Mouse (Mus musculus): ENCODE data around the gene Susd6. TPM values are rescaled to one million over a fixed set of nuclear protein-coding genes. Genes with fewer than 3 reads are reported as not detected.

Gene Susd6
- polyA plus RNA-seq, 1 experiment from 2014 or later: 15.2 TPM

- no peaks in the 10 kb centered on the region for H3K36me3 ChIP-seq (ENCODE audit: control insufficient read depth, insufficient read depth)
- no peak overlapping the region for H3K4me3 ChIP-seq (ENCODE audit: low read depth, low read length)
- no peak for ATAC-seq (ENCODE audit: low read depth)
- H3K4me2 ChIP-seq (ENCODE audit: low read depth, low read length): no peak overlapping the region
- H3K27ac ChIP-seq (ENCODE audit: low read length): no peak overlapping the region
- H3K9ac ChIP-seq (ENCODE audit: low read depth, low read length): no peak overlapping the region
- H3K27me3 ChIP-seq (ENCODE audit: control insufficient read depth, insufficient read depth, low read depth, low read length): no peaks in the 10 kb centered on the region
- no peaks in the 10 kb centered on the region; the same call in 1 of the 2 replicates for H3K4me1 ChIP-seq (ENCODE audit: control insufficient read depth, low read depth, low read length)
- H3K9me3 ChIP-seq (replicated peaks; ENCODE audit: control insufficient read depth, low read length): peaks cover 3% of the 10 kb centered on the region; the same call in 1 of the 2 replicates
- WGBS (ENCODE audit: insufficient replicate concordance): 80% methylated on average over 18 of the region's 18 CpGs
These were observed 103.6 kb downstream of the Susd6 start for GRCm38 (mm10) chr12:80893720-80894494.

GRCm38 (mm10) chr12:80894973-80895570, 104.8 kb downstream of the Susd6 start:
- H3K36me3 ChIP-seq (ENCODE audit: control insufficient read depth, insufficient read depth): no peaks in the 10 kb centered on the region
- WGBS (ENCODE audit: insufficient replicate concordance): 16% methylated on average over 19 of the region's 19 CpGs
- H3K4me1 ChIP-seq (ENCODE audit: control insufficient read depth, low read depth, low read length): no peaks in the 10 kb centered on the region; the same call in 1 of the 2 replicates
- no peak overlapping the region for H3K4me3 ChIP-seq (ENCODE audit: low read depth, low read length)
- no peak overlapping the region for H3K4me2 ChIP-seq (ENCODE audit: low read depth, low read length)
- H3K27me3 ChIP-seq (ENCODE audit: control insufficient read depth, insufficient read depth, low read depth, low read length): no peaks in the 10 kb centered on the region
- H3K9ac ChIP-seq (ENCODE audit: low read depth, low read length): no peak overlapping the region
- no peaks in the 10 kb centered on the region for H3K9me3 ChIP-seq (replicated peaks; ENCODE audit: control insufficient read depth, low read length)
- H3K27ac ChIP-seq (ENCODE audit: low read length): no peak overlapping the region
- peak; percentile 77 for ATAC-seq (ENCODE audit: low read depth)

GRCm38 (mm10) chr12:80909631-80910030, 119.3 kb downstream of the Susd6 start:
- H3K4me2 ChIP-seq (ENCODE audit: low read depth, low read length): no peak overlapping the region
- H3K9ac ChIP-seq (ENCODE audit: low read depth, low read length): no peak overlapping the region
- 54% methylated on average over 8 of the region's 8 CpGs for WGBS (ENCODE audit: insufficient replicate concordance)
- no peak overlapping the region for H3K4me3 ChIP-seq (ENCODE audit: low read depth, low read length)
- no peaks in the 10 kb centered on the region for H3K36me3 ChIP-seq (ENCODE audit: control insufficient read depth, insufficient read depth)
- H3K9me3 ChIP-seq (replicated peaks; ENCODE audit: control insufficient read depth, low read length): no peaks in the 10 kb centered on the region
- ATAC-seq (ENCODE audit: low read depth): peak; percentile 88
- peak overlapping the region; percentile 55 for H3K27ac ChIP-seq (ENCODE audit: low read length)
- H3K4me1 ChIP-seq (ENCODE audit: control insufficient read depth, low read depth, low read length): no peaks in the 10 kb centered on the region
- no peaks in the 10 kb centered on the region for H3K27me3 ChIP-seq (ENCODE audit: control insufficient read depth, insufficient read depth, low read depth, low read length)

GRCm38 (mm10) chr12:80917764-80918163, 127.5 kb downstream of the Susd6 start:
- H3K4me2 ChIP-seq (ENCODE audit: low read depth, low read length): no peak overlapping the region
- no peak overlapping the region for H3K4me3 ChIP-seq (ENCODE audit: low read depth, low read length)
- 43% methylated on average over 7 of the region's 7 CpGs for WGBS (ENCODE audit: insufficient replicate concordance)
- H3K4me1 ChIP-seq (ENCODE audit: control insufficient read depth, low read depth, low read length): no peaks in the 10 kb centered on the region; the same call in 1 of the 2 replicates
- peaks cover 6% of the 10 kb centered on the region for H3K27me3 ChIP-seq (ENCODE audit: control insufficient read depth, insufficient read depth, low read depth, low read length)
- no peaks in the 10 kb centered on the region for H3K9me3 ChIP-seq (replicated peaks; ENCODE audit: control insufficient read depth, low read length)
- peak; percentile 43; the same call in 1 of the 2 replicates for ATAC-seq (ENCODE audit: low read depth)
- no peaks in the 10 kb centered on the region for H3K36me3 ChIP-seq (ENCODE audit: control insufficient read depth, insufficient read depth)
- no peak overlapping the region for H3K9ac ChIP-seq (ENCODE audit: low read depth, low read length)
- no peak overlapping the region for H3K27ac ChIP-seq (ENCODE audit: low read length)

GRCm38 (mm10) chr12:80921301-80921700, 131.0 kb downstream of the Susd6 start:
- Histone ChIP-seq H3K4me3 (ENCODE audit: low read depth, low read length) (no peak overlapping the region), H3K4me2 (ENCODE audit: low read depth, low read length) (no peak overlapping the region), H3K9me3 (replicated peaks; ENCODE audit: control insufficient read depth, low read length) (no peaks in the 10 kb centered on the region), H3K9ac (ENCODE audit: low read depth, low read length) (no peak overlapping the region), H3K36me3 (ENCODE audit: control insufficient read depth, insufficient read depth) (no peaks in the 10 kb centered on the region), H3K27me3 (ENCODE audit: control insufficient read depth, insufficient read depth, low read depth, low read length) (peaks cover 10% of the 10 kb centered on the region), H3K4me1 (ENCODE audit: control insufficient read depth, low read depth, low read length) (peaks cover 12% of the 10 kb centered on the region), H3K27ac (ENCODE audit: low read length) (no peak overlapping the region)
- ATAC-seq (ENCODE audit: low read depth): no peak
- WGBS (ENCODE audit: insufficient replicate concordance): 67% methylated on average over 5 of the region's 5 CpGs

GRCm38 (mm10) chr12:80922869-80923268, 132.6 kb downstream of the Susd6 start:
- 0 out of 2 replicates have a peak overlapping the region, but pooled peaks have one; percentile 11 for H3K4me2 ChIP-seq (ENCODE audit: low read depth, low read length)
- no peak overlapping the region for H3K4me3 ChIP-seq (ENCODE audit: low read depth, low read length)
- peaks cover 22% of the 10 kb centered on the region for H3K4me1 ChIP-seq (ENCODE audit: control insufficient read depth, low read depth, low read length)
- H3K36me3 ChIP-seq (ENCODE audit: control insufficient read depth, insufficient read depth): no peaks in the 10 kb centered on the region
- peak; percentile 57; the same call in 1 of the 2 replicates for ATAC-seq (ENCODE audit: low read depth)
- no peaks in the 10 kb centered on the region for H3K9me3 ChIP-seq (replicated peaks; ENCODE audit: control insufficient read depth, low read length)
- peaks cover 10% of the 10 kb centered on the region for H3K27me3 ChIP-seq (ENCODE audit: control insufficient read depth, insufficient read depth, low read depth, low read length)
- H3K9ac ChIP-seq (ENCODE audit: low read depth, low read length): no peak overlapping the region
- 20% methylated on average over 7 of the region's 7 CpGs for WGBS (ENCODE audit: insufficient replicate concordance)
- no peak overlapping the region for H3K27ac ChIP-seq (ENCODE audit: low read length)

GRCm38 (mm10) chr12:80923602-80924001, 133.3 kb downstream of the Susd6 start:
- ATAC-seq (ENCODE audit: low read depth): no peak
- Histone ChIP-seq H3K36me3 (ENCODE audit: control insufficient read depth, insufficient read depth) (no peaks in the 10 kb centered on the region), H3K9ac (ENCODE audit: low read depth, low read length) (no peak overlapping the region), H3K4me3 (ENCODE audit: low read depth, low read length) (no peak overlapping the region), H3K4me1 (ENCODE audit: control insufficient read depth, low read depth, low read length) (peaks cover 22% of the 10 kb centered on the region), H3K9me3 (replicated peaks; ENCODE audit: control insufficient read depth, low read length) (no peaks in the 10 kb centered on the region), H3K27me3 (ENCODE audit: control insufficient read depth, insufficient read depth, low read depth, low read length) (peaks cover 10% of the 10 kb centered on the region), H3K4me2 (ENCODE audit: low read depth, low read length) (no peak overlapping the region), H3K27ac (ENCODE audit: low read length) (no peak overlapping the region)
- WGBS (ENCODE audit: insufficient replicate concordance): 51% methylated on average over 5 of the region's 5 CpGs

GRCm38 (mm10) chr12:80924205-80924604, 133.9 kb downstream of the Susd6 start:
- Histone ChIP-seq H3K27me3 (ENCODE audit: control insufficient read depth, insufficient read depth, low read depth, low read length) (peaks cover 10% of the 10 kb centered on the region), H3K9ac (ENCODE audit: low read depth, low read length) (no peak overlapping the region), H3K4me2 (ENCODE audit: low read depth, low read length) (no peak overlapping the region), H3K36me3 (ENCODE audit: control insufficient read depth, insufficient read depth) (no peaks in the 10 kb centered on the region), H3K27ac (ENCODE audit: low read length) (no peak overlapping the region), H3K4me1 (ENCODE audit: control insufficient read depth, low read depth, low read length) (peaks cover 25% of the 10 kb centered on the region), H3K4me3 (ENCODE audit: low read depth, low read length) (no peak overlapping the region), H3K9me3 (replicated peaks; ENCODE audit: control insufficient read depth, low read length) (no peaks in the 10 kb centered on the region)
- ATAC-seq (ENCODE audit: low read depth): no peak
- WGBS (ENCODE audit: insufficient replicate concordance): 60% methylated on average over 3 of the region's 3 CpGs

- Histone ChIP-seq H3K9me3 (replicated peaks; ENCODE audit: control insufficient read depth, low read length) (no peaks in the 10 kb centered on the region), H3K4me3 (ENCODE audit: low read depth, low read length) (no peak overlapping the region), H3K27ac (ENCODE audit: low read length) (peak overlapping the region; percentile 56), H3K36me3 (ENCODE audit: control insufficient read depth, insufficient read depth) (no peaks in the 10 kb centered on the region), H3K4me1 (ENCODE audit: control insufficient read depth, low read depth, low read length) (peaks cover 41% of the 10 kb centered on the region), H3K27me3 (ENCODE audit: control insufficient read depth, insufficient read depth, low read depth, low read length) (peaks cover 10% of the 10 kb centered on the region), H3K9ac (ENCODE audit: low read depth, low read length) (no peak overlapping the region), H3K4me2 (ENCODE audit: low read depth, low read length) (no peak overlapping the region)
- ATAC-seq (ENCODE audit: low read depth): no peak
- WGBS (ENCODE audit: insufficient replicate concordance): 67% methylated on average over 7 of the region's 7 CpGs
These were observed 135.6 kb downstream of the Susd6 start for GRCm38 (mm10) chr12:80925919-80926318.

Data from liver, embryonic 16.5 days (tissue).